Mouse (Mus musculus): ENCODE results near the gene Sh3tc1.

Gene Sh3tc1

DNA sequence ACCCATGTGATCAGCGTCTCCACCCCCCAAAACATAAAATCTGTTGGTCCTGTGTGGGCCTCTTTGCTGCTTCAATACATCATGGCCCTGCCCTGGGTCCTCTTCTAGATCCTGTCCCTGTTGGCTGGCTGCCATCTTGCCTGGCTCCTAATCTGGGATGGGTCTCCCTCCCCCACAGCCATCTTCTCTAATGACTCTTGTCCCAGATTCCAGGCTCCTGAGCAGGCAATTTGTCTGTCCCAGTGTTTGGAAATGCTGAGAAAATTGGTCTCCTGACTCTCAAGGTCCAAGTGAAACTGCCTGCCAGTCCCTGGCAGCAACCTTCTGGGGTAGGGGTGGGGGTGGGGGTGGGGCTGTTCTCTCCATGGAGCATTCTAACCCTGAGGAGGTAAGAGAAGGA, 19.9 kb downstream of the Sh3tc1 start:
- DNase-seq, result no peak

DNA sequence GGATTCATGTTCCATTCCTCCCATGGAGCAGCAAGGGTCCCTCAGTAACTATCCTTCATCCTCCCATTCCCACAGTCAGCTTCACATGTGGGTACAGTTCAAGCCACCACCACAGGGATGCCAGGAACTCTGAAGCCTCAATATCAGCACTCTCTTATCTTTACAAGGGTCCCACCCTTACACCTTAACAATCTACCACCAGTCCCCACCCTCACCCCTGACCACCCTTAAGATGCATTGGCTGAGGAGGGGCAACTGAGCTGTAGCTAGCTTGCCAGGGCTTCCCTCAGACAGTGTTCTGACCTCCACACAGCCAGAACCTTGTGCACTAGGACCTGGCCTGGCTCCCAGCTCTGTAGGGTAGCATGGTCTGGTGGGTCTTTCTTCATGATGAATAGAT, 20.4 kb downstream of the Sh3tc1 start:
- DNase-seq, result no peak

DNA sequence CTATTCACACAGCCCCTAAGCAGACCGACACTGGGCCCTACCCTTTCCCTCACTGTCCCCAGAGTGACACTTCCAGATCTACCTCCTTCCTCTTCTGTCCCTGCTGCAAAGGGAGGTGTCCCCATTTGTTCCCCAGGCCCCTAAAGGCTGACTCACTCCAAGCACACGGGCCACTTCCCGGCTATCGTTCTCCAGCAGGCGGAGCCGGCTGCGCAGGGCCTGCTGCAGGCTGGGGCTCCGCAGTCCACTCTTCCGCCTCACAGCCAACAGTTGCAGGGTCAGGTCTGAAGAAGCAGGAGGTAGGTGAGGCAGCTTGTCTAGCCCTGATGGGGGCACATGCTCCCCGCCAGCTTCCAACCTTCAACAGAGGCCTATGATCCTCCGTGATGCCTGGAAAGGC, 21.0 kb downstream of the Sh3tc1 start:
- no peak for DNase-seq

DNA sequence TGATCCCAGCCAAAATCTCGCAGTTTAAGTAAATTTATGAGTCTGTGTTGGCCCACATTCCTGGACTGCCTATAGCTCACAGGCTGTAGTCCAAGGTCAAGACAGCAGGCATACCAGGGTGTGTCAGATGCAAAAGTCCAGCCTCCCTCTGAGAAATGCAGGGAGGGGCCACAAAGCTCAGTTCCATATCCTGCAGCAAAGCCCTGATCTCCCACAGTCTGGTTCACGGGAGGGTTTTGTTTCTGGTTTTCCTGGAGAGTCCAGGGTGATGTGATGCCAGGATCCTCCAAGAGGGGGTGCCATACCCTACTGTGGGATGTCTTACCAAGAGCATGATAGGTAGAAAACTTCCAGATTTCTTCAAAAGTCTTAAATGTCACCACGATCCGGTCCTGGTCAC, 21.8 kb downstream of the Sh3tc1 start:
- DNase-seq, result peak; percentile 54 to 70

DNA sequence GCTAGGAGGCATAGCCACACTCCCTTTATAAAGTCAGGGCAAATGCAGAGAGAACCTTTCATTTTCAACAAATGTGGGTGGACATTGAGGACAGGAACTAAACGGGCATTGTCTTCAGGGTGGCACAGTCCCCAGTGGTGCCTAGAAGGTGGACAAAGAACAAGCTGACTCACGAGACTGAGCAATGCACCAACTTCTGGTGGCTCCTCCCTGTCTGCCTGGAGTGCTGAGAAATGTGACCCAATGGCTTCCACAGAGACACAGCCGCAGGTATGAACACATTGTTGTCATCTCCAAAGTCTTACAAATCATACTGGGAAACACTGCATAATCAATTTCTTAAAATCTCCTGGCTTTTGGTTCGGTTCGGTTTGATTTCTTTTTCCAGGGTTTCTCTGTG, 22.3 kb downstream of the Sh3tc1 start:
- no peak for DNase-seq

DNA sequence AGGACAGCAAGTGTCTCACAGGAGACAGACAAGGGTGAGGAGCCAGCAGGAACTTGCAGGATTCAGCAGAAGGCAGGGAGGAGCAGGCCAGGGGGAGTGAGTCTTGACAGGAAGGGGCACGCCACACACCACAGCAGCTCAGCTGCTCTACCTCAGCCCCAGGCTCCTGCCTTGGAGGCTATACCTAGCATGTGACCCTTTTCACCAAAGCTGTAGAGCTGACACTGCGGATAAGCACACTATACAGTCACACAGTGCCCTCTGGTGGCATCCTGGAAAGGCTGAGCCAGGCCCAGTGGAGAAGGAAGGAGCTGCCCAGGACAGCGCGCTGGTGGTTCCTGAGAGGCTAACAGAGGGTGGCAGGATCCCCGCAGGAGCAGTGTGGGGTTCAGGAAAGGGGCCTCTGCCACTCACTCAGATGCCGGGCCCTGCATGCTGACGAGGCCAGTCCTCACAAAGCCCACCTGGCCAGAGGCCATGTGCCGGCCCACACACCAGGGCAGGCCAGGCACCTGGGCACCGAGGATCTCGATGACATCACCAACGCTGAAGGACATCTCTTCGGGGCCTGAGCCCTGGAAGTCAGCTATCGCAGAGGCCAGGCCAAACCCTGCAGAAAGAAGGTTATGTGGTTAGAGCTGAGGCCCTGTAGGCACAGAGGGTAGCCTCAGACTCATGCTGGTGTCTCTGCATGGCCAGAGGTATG, 26.0 kb downstream of the Sh3tc1 start:
- DNase-seq, result peak; percentile 63 to 76

DNA sequence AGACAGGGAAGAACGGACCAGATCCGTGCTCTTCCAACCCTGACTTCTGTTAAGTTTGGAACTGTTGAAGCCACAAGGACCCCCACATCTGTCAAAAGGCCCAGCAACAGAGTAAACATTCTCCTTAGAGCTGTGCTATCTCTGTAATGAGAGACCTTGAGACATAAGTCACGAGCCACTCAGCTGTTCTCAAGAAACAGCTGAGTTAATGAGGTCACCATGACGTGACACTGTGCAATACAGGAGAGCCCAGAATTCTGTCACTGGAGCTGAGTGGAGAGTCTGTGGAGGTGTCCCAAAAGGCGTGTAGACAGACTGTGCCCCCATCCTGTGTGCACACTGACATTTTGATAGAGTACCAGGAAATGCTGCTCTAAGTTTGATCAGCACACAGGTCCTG, 27.3 kb downstream of the Sh3tc1 start:
- DNase-seq, result no peak

DNA sequence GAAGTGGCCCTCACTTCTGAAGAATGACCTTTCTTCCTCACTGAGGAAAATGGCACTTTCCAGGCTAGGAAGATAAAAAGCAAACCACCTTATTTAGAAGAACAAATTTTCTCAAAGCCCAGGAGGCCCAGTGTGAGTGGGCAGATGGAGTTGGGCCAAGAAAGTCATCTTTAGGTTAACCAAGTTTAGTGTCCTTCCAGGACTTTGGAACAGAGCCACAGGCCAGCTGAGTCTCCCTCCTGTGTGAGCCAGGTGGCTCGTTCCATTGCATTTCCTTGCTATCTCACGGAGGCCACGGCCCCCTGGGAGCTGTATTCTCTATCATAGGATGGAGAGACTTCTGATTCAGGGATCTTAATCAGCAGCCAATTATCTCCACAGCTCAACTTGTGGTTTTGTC, 28.9 kb downstream of the Sh3tc1 start:
- DNase-seq, result no peak

DNA sequence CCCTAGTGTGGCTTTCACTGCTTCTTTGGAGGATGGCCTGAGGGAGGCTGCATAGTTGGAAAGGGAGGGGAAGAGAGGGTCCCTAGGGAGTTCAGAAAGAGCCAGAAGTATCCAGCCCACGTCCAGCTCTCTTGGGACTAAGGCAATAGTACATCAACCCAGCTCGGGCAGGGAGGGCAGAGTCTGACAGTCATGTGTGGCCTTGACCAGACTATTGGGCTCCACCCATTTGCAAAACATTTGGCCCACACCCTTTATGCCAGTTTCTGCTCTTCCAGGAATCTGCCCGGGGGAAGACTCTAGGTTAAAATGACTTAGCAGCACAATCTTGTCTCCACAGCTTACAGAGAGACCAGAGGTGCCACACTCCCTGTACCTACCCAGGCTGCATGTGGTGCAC, 29.3 kb downstream of the Sh3tc1 start:
- no peak for DNase-seq

DNA sequence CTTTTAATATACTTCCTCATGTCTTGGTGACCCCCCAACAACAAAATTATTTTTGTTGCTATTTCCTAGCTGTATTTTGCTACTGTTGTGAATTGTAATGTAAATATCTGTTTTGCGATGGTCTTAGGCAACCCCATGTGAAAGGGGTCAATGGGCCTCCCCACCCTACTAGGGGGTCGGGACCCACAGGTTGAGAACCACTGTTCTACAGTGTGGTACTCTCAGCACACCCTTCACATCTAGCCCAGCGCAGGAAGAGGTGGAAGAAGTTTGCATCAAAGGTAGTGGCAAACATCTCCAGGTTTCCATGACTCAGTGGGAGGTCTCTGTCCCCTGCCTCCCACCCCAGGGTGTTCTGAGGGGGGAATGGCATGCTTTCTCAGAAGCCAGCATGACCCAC, 34.4 kb downstream of the Sh3tc1 start:
- DNase-seq, result no peak

DNA sequence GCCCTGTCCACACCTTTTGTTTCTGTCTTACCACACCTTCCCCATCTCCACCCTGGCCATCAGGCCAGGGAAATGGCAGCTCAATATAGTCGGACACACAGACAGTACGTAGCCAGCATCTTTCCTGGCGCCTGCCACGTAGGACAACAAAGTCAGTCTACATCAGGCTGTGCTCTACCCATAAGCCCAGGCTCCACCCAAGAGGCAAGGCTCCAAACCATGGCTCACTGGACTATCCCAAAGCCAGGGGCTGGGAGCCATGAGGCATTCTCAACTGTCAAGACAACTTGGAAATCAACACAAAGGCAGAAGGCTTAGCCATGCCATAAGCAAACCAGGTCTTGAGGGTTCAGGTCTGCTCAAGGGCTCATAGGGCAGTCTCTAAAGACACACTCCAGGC, 36.0 kb downstream of the Sh3tc1 start:
- DNase-seq, result no peak

DNA sequence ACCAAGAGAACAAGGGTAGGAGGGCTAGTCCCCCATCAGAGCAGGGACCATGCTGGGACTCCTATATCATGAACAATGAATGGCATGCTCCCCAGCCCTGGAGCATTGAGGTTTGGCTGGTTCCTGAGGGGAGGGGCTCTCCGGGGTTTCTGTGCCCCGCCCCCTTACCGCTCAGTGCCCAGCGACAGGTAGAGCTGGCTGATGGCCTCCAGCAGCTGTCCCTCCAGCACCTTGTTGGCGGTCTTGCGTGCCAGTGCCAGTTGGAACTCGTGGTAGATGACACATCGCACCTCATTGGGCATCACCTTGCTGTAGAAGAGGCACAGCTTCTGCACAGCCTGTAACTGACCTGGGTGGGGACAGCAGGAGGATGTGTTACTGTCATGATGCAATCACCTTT, 36.6 kb downstream of the Sh3tc1 start:
- DNase-seq, result no peak

DNA sequence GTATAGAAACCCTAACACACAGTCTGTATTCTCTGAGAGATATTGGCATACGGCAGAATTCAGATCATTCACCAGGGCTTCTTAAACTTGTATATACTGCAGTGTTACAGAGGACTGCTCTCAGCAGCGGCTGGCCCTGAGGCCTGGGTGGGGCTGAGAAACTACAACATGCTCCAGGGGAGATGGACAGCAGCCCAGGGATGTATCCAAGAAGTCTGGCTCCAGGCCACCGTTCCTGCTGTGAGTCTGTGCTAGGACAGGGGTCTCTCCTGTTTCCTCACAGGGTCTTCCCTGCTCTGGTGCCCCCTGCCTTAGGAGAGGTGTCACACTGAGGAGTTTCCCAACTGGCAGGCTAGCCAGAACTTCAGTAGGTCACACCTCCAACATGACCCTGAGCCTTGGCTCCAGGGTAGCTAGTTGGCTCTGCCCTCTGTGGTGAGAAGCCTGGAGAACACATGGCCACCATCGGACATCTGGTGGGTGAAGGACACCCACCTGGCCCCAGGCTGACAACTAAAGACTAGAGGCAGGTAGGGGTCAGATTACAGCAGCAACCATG, 37.1 kb downstream of the Sh3tc1 start:
- DNase-seq, result no peak

DNA sequence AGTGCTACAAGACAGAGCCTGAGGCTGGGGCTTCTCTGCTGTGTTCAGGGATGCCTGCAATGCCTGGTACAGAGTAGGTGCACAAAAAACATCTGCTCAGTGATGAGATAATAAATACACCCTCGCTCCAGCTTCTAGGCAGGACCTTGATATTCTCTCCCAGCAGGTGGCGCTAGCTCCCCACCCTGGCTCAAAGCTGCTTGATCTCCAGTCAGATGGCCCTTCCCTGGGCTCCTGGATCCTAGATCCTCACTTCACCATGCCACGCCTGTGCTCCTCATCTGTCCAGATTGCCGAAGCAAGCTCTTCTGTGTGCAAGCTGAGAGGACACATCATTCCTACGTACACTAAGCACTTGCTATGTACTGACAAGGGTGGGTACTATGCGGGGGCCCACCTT, 38.7 kb downstream of the Sh3tc1 start:
- peak; percentile 61 to 79 for DNase-seq

DNA sequence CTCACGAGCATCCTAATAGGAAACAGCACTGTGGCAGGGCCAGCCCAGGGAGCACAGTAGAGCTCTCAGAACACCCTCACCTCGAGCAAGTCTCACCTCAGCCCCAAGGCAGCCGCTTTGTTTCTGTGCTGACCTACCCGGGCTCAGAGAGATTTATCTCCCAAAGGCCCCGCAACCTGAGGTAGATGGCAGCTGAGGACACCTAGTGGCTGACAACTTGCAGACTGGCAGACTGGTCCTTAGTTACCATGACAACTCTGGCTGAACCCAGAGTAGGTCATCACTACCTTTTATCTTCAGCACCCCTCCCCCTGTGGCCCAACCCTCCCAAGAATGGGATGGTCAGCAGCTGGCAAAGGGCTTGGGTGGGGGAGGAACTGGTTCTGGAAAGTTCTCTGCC, 44.0 kb downstream of the Sh3tc1 start:
- DNase-seq, result peak in 1 of 2 experiments; percentile 29

DNA sequence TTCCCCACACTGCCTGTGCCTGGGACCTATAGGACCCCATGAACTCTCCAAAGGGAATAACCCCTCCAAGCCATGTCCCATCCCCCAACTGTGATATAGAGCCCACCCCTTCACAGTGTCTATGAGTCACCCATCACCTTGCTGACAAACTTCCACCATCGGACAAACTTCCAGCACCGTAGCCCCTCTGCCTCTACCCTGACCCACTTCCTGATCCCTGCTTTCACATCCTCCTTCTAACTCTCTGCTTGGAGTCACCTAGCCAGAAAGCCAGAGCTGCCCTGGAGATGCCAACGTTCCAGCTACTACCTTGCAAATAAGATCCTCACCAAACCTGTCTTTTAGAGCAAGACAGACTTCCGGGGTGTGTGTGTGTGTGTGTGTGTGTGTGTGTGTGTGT, 46.1 kb downstream of the Sh3tc1 start:
- DNase-seq, result no peak

DNA sequence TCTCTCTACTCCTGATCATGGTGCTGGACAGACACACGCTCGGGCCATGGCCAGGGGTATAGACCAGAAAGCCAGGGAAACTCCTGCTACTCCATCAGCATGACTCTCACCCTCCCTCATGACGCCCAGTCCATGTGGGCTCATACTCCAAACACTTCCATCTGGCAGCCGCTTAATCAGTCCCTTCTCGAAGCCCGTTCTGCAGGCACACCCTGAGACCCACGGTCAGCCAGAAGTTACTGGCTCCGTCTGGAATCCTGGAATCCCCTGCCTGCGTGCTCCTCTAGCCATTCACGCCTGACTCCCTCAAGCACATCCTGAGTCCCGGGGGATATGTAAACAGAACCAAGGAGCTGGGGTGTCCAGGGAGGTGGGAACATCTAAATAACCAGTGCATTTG, 48.5 kb downstream of the Sh3tc1 start:
- DNase-seq, result peak in 1 of 2 experiments; percentile 46

DNA sequence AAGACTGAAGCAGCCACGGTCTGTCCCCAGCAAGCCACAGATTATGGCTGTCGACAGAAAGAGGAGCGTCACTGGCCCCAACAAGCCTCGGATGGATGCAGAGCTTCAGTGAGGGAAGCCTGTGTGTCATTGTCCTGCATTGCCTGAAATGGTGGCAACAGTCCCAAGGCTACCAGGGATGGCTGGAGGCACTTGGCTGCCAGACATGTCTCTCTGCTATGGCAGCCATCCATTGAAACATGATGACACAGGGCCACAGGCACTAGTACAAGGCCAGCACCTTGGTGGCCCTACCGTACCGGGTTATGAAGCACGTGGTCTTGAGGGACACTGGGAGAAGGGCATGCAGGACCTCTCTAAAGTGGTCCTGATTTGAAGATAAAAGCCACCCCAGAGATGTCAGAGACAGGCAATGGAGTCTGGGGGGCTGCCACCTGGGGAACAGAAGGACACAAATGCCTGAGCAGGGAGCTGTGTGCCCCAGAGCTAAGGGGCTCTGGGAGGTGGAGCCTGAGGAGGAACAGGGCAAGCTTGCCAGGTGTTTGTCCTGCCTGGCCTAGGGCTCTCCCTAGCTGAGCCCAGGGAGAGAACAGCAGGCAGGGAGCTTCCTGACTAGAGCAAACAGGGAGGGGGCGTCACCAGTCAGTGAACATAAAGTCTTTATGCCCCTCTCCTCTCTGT, 49.2 kb downstream of the Sh3tc1 start:
- DNase-seq, result no peak

DNA sequence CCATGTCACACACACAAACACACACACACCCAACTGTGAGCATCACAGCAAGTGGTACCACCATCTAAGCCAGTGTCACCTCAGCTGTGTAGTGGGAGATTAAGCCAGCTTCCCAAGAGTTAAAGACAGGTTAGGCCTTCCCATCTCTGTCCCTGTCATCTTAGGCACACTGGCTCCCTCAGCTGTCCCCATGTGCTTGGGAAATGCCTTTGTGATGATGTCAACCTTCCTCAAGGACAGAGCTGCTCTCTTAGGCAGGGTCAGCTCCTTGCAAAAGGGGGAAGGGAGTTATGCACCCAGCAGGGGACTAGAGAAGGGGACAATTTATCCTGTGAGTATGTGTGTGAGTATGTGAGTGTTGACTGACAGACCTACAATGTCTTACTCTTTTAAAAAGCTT, 50.4 kb downstream of the Sh3tc1 start:
- DNase-seq, result no peak

DNA sequence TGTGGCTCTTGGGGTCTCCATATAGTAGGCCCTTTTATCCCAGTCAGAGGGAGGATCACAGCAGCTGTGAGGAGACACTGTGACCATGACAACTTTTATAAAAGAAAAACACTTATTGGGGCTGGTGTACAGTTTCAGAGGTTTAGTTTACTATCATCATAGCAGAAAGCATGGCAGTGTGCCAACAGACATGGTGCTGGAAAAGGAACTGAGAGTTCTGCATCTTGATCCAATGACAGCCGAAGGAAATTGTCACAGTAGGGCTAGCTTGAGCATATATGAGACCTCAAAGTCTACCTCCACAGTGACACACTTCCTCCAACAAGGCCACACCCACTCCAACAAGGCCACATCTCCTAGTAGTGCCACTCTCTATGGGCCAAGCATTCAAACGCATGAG, 50.9 kb downstream of the Sh3tc1 start:
- DNase-seq, result peak in 1 of 2 experiments; percentile 33

DNA sequence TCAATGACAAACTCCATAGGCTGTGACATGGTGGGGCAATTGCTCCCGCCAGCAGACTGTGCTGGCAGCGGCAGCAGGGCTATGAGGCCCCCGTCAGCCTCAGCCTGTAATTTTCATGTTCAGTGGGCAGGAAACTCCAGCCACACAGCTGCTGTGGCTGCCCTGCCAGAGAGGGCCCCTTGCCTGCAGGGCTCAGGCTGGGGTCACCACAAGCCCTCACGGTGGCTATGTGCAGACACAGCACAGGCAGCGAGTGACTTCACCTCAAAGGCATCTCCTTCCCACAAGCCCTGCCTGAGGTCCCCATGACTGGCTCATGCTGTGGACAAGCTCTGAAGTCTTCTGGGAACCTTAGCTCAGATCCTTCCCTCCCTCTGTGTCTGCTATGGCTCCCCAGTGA, 52.7 kb downstream of the Sh3tc1 start:
- DNase-seq, result peak; percentile 16 to 64

DNA sequence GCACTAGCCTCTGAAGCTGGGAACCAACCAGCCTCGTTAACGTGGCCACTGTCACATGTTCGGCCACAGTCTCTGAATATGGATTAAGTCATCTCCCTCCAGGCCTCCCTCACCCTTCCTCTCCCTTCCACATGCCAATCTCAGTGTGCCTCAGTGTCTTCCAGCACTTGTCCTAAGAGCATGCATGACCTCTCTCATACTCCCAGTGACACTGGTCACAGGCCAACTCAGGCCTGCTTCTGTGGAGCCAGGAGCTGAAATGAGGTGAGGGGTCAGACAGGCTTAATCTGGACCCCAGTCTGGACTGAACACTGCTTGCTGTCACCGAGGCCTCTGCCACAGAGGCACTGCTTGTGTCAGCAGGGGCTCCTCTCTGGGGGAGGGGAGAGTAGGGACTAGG, 53.5 kb downstream of the Sh3tc1 start:
- DNase-seq, result no peak

DNA sequence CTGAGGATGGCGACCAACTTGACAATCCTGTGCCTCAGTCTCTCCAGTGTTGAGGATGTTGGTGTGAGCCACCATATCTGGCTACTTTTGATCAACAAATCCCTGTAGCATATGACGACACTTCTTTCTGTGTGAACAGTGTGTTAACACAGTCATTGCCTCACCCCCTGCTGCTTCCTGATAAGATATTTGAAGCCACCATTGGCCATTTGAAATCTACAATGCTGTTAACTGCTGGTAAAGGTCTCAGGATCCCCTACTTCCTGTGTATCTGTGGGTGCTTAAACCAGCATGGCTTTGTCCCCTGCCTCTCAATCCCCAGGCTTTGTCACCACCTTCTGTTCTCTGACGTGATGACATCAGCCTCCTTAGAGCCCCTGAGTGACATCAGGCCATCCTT, 54.7 kb downstream of the Sh3tc1 start:
- no peak for DNase-seq

DNA sequence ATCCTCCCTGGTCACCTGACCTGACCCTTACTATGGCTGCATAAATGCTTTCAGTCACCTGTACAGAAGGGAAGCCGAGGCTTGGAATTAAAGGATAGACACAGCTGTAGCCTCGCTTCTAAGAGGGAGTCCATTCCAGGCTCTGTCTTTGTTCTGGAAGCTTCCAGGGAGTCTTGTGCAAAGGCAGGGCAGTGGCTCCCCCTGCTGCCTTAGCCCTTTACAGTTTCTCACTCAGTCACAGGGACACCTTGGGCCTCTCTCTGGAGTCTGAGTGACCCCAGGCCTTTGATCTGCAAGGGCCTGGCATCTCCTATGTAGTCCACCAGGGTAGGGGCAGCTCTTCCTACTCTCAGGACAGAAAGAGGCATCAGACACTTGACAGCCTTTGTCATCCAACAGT, 58.8 kb downstream of the Sh3tc1 start:
- peak; percentile 68 to 72 for DNase-seq
